Mouse (Mus musculus) kidney, postnatal 25 days (tissue): ENCODE measurements around the gene Poc1b.

Experiments
- DNase-seq, 2 experiments: peaks; one replicate each; pipeline ENCODE4 v3.0.0; 2021; ENCODE audit warnings: mixed read lengths in 2 of 2

Gene Poc1b

DNA sequence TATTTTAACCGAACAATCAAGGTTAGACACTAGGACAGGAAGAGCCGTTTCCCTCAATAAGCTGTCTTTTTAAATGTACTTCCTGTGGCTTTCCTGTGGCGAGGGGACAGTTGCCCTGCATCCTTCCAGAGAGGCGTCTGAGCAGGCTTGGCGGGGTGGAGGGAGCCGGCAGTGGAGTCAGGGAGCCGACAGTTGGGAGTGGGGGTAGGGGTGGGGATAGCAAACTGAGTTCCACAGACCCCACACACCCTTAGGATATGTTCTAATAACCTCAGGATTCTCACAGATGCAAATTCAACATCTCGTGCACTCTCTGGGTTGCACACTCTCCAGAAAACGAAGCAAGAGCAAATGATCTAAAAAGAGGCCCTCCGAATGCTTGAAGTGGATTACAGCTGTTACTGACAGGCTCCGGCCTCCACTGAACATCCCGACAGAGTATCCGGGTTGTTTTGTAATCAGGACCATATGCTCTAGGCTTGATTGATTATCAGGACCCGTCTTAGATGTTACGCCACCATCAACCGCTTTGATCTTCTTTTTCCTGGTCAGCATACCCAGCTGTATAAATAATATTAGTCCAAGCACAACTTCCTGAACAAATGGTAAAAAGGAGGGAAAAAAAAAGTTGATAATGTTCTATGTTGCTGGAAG lies 122.3 kb downstream of the Poc1b start:
- DNase-seq, result peak; percentile 51 to 71

DNA sequence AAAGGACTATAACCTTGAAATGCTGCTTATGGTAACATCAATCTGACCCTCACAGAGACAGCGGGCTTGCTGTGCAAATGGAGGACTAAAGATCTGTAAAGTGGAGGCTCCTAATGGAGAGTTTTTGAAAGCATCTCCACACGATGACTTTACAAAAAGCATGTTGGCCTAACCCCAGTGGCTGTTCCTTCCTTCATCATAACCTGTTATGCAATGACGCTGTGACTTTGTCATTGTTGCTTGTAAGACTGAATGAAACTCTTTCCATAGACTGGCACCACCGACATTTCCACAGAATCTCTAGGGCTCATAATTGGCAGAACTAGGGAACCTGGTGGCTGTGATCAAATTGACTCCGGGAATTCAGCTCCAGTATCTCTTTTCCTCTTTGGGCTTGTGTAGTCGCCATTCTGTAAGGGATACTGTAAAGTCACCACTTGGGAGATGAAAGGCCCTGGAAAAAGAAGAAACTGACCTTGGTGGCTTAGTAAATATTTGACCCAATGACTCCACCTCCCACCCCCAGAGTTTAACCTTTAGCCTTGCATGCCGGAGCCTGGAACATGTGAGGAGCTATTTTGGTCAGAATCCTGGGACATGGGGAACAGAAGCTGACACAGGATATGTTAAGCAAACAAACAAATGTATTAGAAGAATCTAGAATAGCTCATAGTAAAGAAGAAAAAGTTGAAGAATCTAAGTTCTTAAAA lies 125.8 kb downstream of the Poc1b start:
- DNase-seq, result peak; percentile 79 to 89

DNA sequence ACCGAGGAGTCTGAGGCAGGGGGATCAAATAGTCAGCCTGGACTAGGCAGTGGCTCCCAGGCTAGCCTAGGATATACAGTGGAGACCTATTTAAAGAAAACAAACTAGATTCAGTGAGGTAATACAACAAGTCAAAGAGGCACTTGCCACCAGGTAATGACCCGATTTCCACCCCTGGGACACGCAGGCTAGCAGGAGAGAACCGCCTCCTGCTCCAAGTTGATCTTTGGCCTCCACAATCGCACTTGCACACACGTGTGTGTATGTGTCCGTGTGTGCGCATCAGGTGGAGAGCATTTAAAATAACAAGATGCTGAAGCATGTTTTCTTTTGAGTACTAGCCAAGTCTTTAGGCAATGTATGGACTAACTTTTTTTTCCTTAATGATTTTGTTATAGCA lies 127.5 kb downstream of the Poc1b start:
- DNase-seq, result peak in 1 of 2 experiments; percentile 74

DNA sequence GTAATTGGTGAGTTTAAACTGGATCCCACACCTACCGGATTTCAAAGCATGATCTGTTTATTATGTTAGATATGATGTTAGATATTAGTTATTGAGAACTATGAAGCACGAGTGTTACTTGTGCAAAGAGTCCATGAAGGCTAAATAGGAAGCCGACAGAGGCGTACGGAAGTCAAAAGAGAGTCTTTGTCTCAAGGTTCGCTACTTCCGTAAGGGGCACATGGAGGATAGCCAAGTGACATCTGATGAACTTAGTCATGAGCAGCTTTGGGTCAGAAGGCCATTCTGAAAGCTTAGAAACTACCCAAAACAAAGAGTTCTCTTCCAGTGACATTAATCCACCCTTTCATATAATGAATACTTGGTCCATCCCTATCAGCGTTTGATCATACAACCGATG lies 128.2 kb downstream of the Poc1b start:
- DNase-seq, result peak; percentile 28 to 53

DNA sequence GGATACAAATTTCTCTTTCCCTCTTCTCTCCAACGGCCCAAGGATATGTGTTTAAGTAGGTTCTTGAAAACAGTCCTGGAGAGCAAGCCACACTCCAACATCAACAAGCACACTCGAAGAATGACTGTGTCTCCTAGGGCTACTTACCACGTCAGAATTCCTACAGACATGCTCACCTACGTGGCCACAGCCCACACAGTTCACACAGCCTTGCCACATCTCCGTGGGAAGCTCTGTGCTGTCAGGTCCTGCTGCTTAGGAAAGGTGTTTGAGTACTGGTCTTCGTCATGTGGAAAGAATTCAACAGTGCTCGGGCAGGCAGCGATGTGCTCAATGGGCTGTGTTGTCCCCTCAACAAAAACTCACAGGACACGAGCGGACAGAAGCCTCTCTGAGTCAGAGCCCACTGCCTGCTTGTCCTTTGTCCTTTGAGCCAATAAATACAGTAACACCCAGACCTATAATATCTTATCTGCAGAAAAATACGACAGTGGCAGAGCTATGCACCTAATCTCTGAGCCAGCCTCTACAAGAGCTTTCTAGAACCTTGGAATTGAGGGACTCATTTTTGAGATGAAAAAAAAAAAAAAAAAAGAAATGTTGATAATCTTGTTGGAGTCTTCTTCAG lies 130.5 kb downstream of the Poc1b start:
- DNase-seq, result no peak

DNA sequence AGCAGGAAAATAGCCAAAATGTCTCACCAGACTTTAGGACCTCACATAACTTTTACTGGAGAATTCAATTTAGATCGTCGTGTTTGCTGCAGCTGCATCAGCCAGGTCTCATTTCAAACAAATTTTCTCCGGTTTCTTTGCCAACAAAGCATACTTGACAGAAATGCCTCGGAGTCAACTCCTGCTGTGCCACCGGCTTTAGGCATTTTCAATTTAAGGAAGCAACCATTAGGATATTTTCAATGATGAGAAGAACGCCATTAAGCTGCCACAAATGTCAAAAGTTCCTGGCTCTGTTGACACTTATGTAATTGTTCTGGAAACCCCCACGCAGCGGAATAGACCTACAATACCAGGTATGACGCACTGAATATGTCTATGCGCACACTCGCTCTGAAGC lies 131.7 kb downstream of the Poc1b start:
- no peak for DNase-seq

DNA sequence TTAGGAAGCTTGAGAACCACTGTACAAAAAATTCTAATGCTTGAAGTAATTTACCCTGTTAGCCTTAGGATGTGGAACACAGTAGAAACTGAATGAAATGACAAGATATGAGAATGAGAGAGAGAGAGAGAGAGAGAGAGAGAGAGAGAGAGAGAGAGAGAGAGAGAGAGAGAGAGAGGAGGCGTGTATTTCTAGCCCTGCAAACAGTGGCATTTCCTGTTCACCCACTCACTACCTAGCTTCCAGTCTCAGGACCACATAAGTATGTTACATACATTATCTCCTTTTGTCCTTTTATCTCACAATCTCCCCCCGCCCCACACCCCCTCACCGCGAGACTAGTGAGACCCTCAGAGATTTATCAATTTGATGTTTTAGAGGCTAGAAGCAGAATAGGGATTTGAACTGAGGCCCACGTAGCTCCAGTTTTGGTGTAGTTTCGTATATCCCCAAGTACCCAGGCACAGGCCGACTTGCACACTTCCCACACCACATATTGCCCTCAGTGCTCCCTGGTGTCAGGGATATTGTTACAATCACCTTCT lies 134.5 kb downstream of the Poc1b start:
- no peak for DNase-seq

DNA sequence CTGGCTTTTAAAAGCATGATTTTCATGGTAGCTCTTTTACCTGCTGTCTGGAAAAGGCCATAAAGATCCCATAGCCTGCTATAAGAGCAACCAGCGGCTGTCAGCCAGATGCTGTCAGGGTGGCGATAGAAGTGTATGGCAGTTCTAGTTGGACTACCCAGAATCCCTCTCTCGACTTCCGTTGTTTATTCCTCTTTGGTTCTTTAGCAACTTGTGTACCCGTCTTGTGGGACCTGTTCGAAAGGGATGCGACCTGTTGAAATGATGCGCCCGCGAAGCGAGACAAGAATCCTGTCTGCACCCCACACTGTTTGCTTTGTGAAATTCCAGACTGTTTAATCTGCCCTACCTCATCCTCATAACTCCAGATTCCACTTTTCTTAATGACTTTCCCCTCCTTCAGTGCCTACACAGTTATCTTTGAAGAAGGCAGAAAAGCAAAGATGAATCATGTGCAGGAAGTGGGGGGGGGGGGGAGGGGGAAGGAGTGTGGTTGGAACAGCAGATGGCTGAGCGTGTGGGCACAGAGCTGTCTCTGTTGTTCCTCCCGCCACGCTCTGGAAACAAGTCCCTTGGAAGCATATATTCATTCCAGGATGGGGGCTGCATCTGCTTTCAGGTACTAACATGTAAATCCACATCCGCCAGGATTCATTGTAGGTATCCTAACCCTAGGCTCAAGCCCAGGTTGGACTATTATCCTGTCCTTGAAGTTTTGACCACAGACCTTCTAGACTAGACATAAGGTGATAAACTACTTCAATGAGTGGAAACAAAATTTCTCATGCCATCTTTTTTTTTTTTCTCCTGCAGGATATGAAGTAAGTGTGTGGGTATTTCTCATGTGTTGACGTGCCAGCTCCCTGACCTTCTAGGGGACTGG lies 135.2 kb downstream of the Poc1b start:
- no peak for DNase-seq

DNA sequence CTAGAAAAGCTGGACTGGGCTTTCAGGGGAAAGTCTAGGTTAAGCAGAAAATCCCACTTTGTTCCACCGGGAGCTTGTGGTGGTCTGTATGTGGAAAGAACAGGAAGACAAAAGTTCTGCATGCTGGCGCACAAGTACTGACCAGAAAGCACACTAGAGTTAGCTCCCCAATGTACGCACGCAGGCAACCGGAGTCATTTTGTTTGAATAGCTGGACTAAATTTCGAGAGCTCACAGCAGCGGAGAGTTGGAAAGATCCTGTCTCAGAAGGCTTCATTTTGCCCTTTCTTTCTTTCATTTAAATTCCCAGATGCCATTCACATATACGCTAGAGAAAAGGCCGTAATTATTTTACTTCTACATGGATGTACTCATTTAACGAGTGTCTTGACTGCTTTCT lies 135.9 kb downstream of the Poc1b start:
- no peak for DNase-seq

DNA sequence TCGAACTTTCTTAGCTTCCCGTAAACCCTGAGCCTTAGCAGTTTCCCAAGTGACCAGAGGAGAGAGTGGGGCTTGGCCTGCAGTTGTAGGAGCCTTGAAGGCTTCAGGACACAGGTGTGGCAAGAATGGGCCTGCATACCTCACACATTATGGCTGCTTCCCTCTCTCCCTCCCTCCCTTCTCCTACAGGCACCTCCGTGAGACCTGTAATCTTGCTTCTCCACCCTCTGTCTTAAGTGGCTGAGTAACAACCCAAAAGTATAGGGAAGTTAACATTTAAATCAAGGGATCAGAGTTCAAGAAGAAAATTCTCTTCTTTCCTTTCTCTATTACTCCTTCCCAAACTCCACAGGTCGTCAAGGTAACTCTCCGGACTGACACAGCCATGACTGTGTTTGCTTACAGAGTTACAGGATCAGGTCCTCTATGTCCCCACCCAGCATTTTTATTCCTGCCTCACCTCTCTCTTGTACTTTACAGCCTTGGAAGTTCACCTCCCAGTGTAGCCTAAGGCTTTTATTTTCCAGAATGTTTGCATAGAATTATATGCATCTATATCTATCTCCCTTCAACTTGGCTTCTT lies 137.2 kb downstream of the Poc1b start:
- no peak for DNase-seq

DNA sequence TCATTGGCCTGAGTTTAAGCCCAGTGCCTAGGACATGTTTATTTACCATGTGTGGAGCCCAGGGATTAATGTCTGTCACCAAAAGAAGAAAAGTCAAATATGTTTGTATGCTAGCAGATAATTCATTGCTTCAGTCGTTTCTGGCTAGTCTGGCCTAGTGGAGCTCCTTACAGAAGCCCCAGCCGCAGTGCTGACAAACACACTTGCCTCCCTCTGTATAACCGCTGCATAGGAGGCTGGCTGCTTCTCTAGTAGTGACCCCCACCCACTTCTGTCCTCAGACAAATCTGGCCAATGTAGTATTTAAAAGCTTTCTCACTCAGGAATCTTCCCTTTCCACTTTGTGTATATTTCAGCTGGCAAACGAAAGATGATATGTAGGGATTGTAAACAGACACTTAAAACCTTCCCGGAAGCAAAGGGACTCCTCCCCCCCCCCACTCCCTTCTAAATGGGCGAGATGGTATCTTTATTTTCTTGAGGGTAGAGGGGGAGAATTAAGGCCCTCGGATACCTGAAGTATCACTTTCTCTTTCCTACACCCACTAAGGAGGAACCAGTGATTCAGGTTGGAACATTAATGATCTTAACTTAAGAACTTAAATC lies 137.9 kb downstream of the Poc1b start:
- no peak for DNase-seq

DNA sequence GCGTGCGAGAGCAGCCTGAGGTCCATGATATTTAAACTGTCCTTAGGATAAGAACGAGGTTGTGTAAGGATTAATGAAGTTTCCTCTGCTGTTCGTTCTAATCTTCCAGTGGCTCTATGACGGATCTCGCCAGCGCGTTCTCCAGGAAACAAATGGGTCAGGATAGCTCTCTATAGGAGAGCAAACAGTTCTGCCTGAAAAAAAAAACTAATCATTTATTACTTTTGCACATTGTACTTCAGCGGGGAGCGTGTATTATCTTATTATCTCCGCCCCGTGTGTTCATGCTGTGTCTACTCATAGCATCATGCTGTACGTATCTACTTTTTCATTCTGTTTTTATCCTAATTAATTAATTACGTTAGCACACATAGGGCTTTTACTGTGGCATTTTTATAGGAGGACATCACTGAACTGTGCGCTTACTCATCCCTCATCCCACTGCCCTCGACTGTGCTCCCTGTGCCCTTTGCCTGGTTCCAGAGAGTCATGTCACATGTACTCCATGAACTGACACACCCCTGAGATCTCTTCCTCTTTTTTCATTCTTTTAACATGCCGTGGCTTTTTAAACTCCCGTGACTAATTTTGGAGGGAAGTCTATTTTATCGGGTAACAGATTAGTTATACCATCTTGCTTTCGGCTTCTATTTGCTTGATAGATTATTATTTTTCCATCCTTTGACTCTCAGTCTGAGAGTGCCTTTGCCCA lies 140.1 kb downstream of the Poc1b start:
- no peak for DNase-seq
